Mouse (Mus musculus) frontal cortex, adult (tissue): ENCODE results near the gene Tpm3-rs7.
"Not testable (repeated sequence)": the region's sequence is repeated elsewhere in the genome, so short reads cannot be mapped to it uniquely, and the experiment has no call there.

Source experiments
- ATAC-seq: cut with Nextera tagmentation; 2 replicates; pipeline ENCODE4 v1.9.2; 2017; ENCODE audit warnings: mild to moderate bottlenecking, moderate library complexity, mixed read lengths; ENCODE audit not compliant: low TSS enrichment

Tpm3-rs7 gene

DNA sequence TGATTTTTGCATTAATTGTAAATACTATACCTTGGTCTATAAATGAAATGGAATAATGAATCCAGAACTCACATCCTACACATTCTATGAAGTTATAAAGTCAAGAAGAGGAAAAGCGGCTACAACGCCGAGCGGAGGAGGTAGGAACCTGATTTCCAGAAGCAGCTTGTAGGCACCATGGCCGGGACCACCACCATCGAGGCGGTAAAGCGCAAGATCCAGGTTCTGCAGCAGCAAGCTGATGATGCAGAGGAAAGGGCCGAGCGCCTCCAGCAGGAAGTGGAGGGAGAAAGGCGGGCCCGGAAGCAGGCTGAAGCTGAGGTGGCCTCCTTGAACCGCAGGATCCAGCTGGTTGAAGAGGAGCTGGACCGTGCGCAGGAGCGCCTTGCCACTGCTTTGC, at the start of gene Tpm3-rs7:
Gene Tpm3-rs7 (plus strand): TSS at position 110 of the 400 bp plus-strand sequence.
- not testable (repeated sequence) for ATAC-seq

DNA sequence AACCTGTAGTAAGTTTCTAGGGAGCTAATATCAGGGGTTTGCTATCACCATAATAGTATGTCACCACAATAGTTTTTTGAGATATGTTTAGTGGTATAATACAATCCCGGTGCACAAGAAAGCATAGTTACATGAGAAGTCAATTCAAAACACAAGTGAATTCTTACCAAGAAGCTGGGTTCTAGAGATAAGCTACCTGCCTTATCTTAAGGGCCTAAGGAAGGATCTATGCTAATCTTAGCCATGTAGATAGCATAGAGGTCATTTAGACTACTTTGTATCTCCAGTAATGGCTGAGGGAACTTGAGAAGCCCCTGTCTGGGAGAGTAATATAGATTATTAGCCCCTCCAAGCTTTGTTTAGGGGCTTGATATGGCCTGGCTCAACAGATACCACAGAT, 2.6 kb downstream of the Tpm3-rs7 start:
- ATAC-seq, result no peak

DNA sequence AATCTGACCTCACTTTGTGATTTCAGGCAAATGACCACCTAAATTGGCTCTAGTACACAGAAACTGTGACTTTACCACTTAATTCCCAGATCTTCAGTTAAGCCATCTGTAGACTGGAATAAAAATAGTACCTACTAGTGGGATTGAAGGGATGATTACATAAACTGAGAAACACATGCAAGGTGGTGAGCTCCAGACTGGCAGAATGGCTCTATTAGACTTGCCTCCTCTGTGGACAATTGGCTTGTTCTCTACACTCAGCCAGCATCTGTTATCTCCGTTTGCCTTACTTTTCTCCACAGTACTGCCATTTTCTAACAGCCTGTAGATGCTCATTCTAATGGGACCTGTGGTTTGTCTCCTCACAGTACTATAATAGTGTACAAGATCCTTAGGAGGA, 49.0 kb downstream of the Tpm3-rs7 start:
- peak; percentile 88 for ATAC-seq
